Mouse (Mus musculus) lung, postnatal 0 days (tissue): ENCODE results near the gene Mlph.

Experiments used
- CTCF ChIP-seq: IDR thresholded peaks from 2 replicates; pipeline ENCODE4 v1.5.1; 2016; ENCODE audit warnings: antibody characterized with exemption, mild to moderate bottlenecking
- EP300 ChIP-seq: IDR thresholded peaks from 2 replicates; pipeline ENCODE4 v1.6.1; 2016; ENCODE audit warnings: antibody characterized with exemption, mild to moderate bottlenecking, control low read depth

DNA sequence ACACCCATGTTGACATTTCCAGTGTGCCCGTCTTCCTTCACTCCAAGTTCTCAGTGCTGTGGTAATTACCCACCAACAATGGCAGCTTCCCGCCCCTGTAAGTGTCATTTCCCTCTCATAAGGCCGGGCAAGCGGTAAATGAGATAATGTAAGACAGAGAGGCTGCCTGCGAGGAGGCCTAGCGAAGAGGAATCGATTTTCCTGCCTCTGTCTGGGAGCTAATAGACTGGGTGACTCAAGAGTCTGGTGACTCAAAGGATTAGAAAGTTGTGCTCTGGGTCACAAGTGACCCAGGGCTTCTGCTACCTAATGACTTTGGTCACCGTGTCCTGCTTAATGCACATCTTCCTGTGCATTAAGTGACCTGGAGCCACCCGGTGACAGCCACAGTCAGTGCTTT lies 22.1 kb downstream of the Mlph start:
- TF ChIP-seq CTCF (no peak), EP300 (no peak)
